Mouse (Mus musculus): ENCODE results near the gene Mtx1.

- no peak for TF ChIP-seq CTCF (IDR thresholded peaks at IDR 0.05; ENCODE audit: borderline replicate concordance, insufficient read depth, low read depth, low read length)
- no peak for TF ChIP-seq POLR2A (IDR thresholded peaks at IDR 0.05; ENCODE audit: borderline replicate concordance, insufficient read depth, low read length)
Measured at GRCm38 (mm10) chr3:89159211-89159610, 67.7 kb downstream of the Mtx1 start.

Measured in cerebellum, adult 2 months (tissue).